Mouse (Mus musculus) adrenal gland, postnatal 36 days (tissue): ENCODE data around the gene Lgr6. TPM values are rescaled to one million over a fixed set of nuclear protein-coding genes. Genes with fewer than 3 reads are reported as not detected.
"Not testable (repeated sequence)": the region's sequence is repeated elsewhere in the genome, so short reads cannot be mapped to it uniquely, and the experiment has no call there.

ENCODE experiments used
- DNase-seq, 2 experiments: peaks; one replicate each; pipeline ENCODE4 v3.0.0; 2021; ENCODE audit warnings: mixed read lengths in 1 of 2
- total RNA-seq, 2 experiments: library from RNA; stranded (reverse); gene quantifications; 2 replicates each; pipeline ENCODE4 v1.2.3; 2021

Lgr6 gene
- total RNA-seq, 2 experiments from 2014 or later = 1.2 to 2.2 TPM

- DNase-seq = no peak
These were observed 23.9 kb upstream of the Lgr6 start for GRCm38 (mm10) chr1:135128986-135129385.

DNA sequence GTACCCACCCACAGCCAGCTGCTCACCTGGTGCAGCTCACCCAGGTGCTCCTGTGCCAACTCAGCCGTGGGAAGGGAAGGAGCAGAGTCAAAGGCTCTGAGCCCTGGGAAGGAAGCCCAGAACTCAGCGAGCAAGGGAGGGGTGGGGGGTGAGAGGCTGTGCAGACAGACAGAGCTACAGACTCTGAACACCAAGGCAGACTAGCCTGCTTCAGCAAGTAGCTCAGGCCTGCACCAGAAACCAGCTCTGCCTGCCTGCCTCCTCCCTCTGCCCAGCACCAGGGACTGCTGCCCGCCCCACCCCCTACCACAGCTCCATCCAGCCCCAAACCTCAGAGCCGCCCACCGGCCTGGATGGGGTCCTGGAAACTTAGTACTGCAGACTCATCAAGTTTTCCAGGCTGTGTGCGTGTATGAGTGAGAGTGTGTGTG, 22.9 kb upstream of the Lgr6 start:
- no peak for DNase-seq

DNA sequence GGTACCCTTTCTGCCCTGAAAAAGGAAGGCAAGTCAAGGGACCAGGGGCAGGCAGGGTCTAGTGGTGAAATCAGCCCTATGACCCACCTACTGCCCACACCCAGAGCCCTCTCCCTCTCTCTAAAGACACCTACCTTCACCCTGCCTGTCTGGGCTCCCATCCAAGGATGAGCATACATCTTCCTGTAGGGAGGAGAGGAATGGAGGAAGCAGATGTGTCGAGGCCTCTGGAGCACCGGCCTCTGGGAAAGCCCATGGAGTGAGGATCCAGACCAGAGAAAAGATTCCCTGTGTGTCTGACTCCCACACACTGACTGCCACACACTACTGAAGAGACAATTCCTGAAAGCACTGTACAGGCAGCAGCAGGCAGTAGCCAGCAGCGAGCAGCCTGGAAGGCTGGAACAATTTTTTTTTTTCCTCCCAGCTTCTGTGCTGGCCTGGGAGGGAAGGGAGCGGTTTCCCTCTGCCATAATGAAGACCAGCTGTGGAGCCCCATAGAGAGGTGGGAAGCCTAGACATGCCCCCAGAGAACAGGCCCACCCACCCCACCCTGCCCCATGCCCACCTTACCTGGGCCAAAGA, 21.5 kb upstream of the Lgr6 start:
- peak in 1 of 2 experiments; percentile 32 for DNase-seq

DNA sequence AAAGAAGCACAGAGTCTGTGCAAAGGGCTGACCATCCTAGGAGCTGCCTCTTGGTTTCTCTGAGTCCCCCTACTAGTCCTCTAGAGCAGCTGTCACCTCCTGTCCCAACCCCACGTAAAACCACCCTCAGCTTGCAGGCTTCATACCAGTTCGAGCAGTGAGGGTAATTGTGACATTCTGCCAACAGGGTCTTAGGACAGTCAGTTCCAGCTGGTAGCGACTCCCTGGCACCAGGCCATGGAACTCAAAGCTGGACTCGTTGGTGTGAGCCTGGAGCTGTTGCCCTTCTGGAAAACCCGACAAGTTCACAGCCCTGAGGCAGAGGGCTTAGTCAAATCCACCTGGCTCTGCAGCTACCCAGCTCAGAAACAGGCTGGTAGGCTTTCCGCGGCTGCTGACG, 20.9 kb upstream of the Lgr6 start:
- DNase-seq = peak in 1 of 2 experiments; percentile 54

GRCm38 (mm10) chr1:135124573-135125363, 19.7 kb upstream of the Lgr6 start:
- no peak for DNase-seq

- DNase-seq = peak; percentile 32 to 48
These were observed 7.6 kb upstream of the Lgr6 start for GRCm38 (mm10) chr1:135112661-135113060.

DNA sequence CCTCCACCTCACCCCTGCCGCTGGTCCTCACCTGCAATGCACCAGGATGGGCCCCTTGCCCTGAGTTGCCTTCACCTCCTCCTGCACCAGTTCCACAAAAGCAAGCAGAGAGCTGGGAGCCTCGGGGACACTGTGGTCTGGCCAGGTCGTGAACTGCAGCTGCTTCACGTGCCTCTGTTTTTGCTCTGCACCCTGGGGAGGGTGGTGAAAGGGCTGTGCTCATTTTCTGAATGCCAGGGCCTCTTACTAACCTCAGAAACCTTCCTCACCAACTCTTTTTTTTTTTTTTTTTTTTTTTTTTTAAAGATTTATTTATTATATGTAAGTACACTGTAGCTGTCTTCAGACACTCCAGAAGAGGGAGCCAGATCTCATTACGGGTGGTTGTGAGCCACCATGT, 6.2 kb upstream of the Lgr6 start:
- DNase-seq = not testable (repeated sequence)

DNA sequence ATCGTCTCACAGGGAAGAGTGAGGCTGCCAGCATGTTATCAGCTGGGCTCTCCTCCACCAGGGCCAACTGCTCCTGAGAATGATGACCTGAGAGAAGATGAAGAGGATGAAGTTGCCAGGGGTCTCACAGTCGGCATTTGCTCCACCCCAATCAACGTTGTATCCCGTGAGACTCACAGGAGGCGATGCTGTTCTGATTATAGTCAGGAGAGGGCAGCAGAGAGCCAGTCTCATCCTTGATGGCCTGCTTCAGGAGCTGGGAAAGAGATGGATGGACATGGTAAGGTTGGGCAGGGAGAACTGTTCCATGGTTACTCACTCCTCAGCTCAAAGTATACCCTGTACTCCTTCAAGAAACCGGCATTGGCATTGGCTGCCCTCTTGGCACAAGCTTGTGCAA, 5.0 kb upstream of the Lgr6 start:
- DNase-seq = peak; percentile 68 to 79

DNA sequence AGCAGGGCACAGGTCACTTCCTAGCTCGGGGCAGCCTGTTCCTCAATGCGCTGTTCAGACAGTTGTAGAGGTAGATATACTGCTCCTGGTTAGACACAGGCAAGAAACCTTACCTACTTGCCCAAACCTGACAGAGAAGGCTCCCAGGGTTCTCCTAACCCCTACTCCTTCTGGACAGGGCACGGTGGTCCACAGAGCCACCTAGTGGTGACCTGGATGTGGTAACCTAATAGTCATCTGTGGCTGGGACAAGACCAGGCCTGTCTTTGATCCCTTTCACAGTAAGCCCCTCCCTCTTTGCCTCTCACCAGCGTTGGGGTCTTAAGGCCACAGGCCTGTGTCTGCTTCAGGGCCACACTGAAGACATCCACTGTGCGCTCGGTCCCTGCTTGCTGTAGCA, 3.5 kb upstream of the Lgr6 start:
- peak; percentile 34 to 53 for DNase-seq

- peak; percentile 74 to 87 for DNase-seq
These were observed 875 bp upstream of the Lgr6 start for GRCm38 (mm10) chr1:135105951-135106350.

- no peak for DNase-seq
These were observed 4.7 kb downstream of the Lgr6 start for GRCm38 (mm10) chr1:135100400-135100799.

- DNase-seq = peak in 1 of 2 experiments; percentile 47
These were observed 6.6 kb downstream of the Lgr6 start for GRCm38 (mm10) chr1:135098441-135098840.

DNA sequence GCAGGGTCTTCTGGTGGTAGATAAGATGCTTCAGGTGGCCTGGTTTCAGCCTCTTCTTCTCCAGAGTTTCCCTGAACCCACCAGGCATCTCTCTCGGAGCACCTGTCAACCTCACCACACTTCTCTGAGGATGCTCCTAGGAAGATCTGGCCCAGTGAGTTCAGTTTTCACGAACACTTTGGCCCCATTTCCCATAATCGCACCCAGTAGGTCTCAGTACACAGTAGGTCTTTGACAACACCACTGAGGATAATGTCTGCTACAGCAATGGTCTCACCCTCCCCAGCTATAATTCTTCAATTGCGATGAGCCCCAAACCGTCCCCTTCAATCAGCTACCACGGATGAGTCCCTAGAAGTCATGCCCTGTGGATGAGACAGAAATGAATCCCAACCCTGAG, 7.6 kb downstream of the Lgr6 start:
- DNase-seq = no peak

- no peak for DNase-seq
These were observed 8.8 kb downstream of the Lgr6 start for GRCm38 (mm10) chr1:135096312-135096711.

DNA sequence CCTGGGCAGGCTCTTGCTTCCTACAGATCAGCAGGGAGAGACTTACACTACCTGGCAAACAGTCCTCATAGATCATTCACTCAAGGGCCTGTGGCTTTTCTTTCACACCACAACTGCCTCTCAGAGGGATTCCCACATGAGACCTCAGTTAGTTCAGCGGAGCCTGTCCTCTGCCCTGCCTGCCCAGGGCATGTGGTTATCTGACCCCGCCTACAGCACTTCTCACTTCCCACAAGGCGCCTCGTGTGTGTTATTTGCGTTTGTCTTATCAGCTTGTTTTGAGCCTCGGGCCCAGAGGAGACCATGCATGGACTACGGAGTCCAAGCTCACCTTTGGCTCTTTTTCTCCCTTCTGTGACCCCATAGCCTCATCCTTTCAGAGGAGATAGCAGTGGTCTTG, 9.9 kb downstream of the Lgr6 start:
- no peak for DNase-seq

- no peak for DNase-seq
These were observed 10.4 kb downstream of the Lgr6 start for GRCm38 (mm10) chr1:135094723-135095122.

DNA sequence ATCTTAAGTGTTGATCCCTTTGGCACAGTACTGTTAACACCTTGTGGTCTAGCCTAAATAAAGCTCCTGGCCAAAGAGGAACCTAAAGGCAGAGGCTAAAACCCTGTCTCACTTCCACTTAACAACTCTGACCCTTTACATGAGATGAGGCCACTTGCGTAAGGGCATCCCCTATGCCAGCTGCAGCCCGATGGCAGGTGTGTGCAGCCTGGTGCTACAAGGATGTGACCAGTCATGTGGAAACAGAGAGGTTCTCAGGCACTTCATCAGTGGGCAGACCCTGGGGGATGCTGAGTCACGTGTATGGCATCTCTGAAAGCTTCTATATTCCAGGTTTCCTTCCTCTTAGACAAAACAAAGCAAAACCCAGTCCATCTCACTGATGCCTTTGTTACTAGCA, 14.2 kb downstream of the Lgr6 start:
- DNase-seq = no peak

DNA sequence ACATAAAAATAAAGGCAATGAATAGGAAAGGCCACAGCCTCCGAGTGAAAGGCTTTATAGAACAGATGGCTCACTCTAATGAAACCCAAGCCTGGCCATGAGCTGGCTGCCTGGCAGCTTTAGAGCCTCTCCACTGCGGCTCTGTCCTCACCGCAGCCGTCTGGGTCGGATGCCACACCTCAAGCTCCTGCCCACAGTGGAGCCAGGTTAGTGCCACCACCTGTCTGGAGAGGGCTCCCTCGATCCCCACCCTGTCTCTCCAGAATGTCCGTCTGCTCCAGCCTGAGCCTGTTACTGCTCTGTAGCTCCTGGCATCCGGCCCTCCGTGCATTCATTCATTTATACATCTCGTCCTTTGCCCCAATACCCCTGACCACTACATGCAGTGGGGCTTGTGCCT, 15.4 kb downstream of the Lgr6 start:
- no peak for DNase-seq

DNA sequence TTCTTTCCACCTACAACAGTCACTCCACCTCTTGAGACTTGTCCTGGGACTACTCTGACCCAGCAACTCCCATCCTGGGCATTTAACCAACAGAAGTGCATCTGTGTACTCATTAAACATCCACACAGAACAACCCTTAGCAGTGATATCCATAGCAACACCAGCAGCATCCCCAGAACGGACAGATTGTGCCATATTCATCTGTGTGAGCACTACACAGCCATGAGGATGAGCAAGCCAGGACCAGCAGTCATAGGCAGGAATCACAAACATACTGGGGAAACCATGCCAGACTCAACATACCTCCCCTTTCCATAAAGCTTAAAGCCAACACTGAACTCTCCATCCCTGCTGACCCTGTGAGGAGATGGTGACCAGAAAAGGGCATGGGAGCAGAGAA, 17.7 kb downstream of the Lgr6 start:
- no peak for DNase-seq

- no peak for DNase-seq
These were observed 19.1 kb downstream of the Lgr6 start for GRCm38 (mm10) chr1:135086015-135086414.

- no peak for DNase-seq
These were observed 19.7 kb downstream of the Lgr6 start for GRCm38 (mm10) chr1:135085296-135085871.

DNA sequence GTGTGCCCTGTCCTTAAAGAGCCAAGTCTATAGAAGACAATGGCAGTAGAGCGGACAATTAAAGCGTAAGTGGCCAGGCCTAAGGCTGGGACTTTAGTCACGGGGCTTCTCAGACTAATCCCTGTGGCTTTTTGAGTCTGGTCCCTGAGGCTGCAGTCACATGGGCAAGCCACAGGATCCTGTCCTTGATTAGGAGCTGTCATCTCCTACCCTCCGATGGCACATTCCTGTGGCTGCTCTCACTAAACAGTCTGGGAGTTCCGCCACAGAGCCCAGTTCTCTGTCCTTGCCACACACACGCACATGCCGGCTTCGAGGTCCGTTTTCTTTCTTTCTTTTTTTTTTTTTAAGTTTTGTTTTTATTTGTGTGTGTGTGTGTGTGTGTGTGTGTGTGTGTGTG, 21.6 kb downstream of the Lgr6 start:
- DNase-seq = peak; percentile 32 to 59

DNA sequence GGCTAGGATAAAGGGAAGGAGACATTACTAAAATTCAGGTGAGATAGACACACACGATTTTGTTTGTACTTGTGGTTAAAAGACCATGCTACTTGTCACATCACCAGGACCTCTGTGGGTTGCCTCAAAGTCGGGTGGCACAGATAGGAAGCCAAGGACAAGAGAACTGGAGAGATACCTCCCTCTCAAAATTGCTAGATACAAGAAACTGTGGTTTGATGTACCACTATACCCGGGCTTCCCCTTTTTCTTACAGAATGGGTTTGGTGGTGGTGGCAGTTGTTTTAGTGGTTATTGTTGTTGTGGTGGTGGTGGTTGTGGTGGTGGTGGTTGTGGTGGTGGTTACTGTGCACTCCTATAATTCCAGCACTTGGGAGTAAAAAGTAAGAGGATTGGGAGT, 22.8 kb downstream of the Lgr6 start:
- no peak for DNase-seq

GRCm38 (mm10) chr1:135079021-135079420, 26.1 kb downstream of the Lgr6 start:
- DNase-seq = no peak
